Mouse (Mus musculus): ENCODE measurements around the gene Ncor2.

Gene Ncor2

DNA sequence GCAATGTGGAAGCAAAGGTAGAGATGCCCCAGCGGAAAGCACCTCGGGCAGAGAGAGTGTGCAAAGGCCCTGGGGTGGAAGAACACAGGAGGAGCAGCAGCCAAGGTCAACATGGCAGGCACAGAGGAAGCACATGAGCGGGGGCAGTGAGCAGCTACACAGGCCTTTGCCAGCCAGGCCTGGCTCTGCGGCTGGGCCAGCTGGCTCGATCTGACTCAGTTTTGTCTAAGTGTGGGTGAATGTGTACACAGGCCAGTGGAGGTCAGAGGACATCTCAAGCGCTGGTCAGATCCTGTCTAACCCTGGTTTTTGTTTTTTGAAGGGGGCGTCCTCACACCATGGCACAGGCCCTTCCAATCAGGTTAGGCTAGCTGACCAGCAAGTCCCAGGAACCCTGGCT is 10.9 kb downstream of the Ncor2 start:
- DNase-seq, result peak; percentile 52 to 56

DNA sequence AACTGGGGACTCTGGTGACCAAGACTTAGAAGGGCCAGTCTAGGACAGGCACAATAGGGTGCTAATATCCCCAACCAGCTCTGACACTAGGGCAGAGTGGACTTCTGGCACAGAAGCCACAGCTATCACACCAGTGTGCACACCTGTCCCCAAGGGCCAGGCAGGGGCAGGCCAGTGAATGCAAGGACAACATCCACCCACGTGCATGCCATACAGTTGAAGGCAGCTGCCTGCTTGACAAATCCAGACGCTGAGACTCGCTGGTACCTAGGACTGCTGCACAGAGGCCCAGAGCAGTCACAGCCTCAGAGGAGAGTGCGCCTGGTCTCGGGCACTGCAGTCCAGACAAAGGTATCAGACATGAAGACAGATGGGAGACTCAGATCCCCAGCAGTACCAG is 11.5 kb downstream of the Ncor2 start:
- no peak for DNase-seq

DNA sequence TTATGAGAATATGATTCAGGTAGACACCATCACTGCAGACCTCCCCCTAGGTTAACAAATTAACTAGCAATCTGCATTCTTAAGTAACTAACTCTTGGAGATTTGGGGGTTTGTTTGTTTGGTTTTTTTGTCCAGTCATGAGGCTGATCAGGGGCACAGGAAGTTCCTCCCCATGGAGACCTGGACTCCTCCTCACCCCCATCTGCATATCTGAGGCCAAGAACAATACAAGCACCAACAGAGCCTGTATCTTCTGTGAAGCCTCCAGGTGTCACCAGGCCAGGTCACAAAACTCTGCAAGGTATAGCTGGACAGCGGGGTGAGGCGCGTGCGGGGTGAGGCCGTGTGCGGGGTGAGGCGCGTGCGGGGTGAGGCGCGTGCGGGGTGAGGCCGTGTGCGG is 13.0 kb downstream of the Ncor2 start:
- no peak for DNase-seq

DNA sequence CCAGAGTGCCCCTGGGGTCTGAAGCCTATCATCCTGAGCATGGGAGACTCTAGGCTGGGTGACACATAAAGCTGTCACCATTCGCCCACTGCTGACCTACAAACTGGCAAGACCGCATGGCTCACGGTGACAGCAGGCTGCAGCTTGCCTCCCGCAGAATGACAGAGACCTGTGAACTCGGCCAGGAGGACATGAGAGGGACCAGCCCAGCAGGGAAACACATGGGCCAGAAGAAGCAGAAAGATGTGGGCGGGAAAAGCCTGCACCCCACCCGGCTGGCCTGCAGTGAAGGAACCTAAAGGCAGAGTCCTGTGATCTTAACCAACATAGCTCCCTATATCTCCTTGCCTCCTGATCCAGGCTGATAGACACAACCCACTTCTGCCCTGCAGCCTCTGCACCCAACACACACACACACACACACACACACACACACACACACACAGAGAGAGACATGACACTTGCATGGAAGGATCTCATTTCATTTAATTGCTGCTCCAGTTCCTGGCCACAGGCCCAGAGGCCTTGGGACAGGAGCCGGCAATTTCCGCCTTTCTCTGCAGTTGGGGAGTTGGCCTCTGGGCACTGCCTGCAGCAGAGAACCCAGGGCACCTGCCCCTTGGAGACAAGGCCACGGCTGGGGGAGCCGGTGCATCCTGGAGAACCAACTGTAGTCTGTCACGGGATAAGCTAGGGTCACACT is 14.4 kb downstream of the Ncor2 start:
- DNase-seq, result peak; percentile 87 to 88

DNA sequence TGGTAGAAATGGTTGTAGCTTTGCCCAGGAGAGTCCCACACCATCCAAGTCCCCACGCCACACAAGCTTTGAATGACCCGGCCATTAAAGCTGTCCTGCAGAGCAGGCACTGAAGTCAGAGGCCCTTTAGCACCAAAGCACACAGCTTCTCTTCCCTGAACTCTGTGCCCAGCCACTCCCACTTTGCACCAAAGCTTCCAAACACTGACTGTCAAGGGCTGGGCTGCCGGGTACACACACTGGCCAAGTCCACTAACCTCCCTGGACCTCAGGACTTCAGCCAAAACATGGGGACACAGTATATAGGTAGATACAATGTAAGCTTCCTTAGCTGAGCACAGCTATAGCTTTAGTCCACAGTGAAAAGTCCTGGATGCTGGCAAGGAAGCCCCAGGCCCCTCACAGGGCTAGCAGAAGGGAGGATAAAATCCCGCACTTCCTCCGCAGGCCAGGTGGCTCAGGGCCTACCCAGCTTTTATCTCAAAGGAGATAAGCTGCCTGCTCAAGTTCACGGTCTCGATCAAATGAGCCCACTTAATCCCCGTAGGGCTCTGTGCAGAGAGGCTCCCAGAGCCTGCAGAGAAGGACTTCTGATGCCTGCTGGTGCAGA is 15.5 kb downstream of the Ncor2 start:
- peak; percentile 70 to 74 for DNase-seq

DNA sequence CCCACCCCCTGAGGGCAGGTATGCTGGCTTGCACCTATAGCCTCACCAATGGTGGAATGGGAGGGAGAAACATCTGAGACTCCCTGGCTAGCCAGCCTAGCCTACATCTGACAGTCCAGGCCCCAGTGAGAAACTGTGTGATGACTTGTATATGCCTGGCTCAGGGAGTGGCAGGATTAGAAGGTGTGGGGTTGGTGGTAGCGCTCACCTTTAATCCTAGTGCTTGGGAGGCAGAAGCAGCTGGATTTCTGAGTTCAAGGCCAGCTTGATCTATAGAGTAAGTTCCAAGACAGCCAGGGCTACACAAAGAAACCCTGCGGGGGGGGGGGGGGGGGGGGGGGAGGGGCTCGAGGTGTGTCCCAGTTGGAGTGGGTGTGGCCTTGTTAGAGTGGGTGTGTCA is 16.6 kb downstream of the Ncor2 start:
- DNase-seq, result no peak

DNA sequence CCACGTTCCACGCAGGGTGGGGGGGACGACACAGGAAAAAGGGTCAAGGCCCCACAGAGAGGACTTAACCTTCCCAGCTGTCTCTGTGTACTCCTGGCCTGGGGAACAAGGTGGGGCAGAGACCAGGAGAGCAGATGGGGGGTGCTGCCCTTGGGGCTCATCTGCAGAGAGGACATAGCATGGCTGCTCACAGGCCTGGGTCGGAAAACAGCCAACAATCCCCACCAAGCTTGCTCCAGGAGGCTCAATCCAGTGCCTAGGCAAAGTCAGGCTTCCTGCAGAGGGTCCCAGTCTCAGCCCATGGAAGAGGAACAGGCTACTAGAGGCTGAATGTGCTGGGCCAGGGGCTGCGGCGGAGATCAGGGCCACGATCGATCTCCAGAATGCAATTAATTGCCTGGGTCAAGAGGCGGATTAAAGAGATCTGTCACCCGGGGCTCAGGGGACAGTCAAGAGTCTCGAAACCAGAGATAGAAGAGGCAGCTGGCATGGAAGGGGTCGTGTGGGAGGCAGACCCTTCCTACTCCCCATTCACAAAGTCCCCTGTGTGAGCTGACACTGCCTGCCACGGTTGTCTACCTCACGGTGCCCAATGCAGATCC is 19.1 kb downstream of the Ncor2 start:
- no peak for DNase-seq

DNA sequence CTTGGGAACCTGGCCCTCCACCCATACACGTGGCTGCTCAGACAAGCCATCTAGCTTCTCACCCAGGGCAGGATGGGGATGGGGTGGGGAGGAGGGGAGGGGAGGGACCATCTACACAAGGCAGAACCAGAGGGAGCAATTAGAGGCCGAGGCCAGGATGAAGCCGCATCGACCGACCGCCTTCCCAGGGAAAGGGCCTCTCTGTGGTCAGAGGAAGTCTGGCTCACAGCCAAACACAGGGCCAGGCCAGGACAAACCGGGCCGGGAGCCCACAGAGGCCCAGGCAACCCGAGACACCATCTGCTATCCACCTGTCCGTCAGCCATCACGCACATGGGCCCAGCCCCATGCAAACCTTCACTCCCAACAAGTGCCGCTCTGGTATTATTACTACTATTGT is 19.7 kb downstream of the Ncor2 start:
- DNase-seq, result peak; percentile 90 to 91

DNA sequence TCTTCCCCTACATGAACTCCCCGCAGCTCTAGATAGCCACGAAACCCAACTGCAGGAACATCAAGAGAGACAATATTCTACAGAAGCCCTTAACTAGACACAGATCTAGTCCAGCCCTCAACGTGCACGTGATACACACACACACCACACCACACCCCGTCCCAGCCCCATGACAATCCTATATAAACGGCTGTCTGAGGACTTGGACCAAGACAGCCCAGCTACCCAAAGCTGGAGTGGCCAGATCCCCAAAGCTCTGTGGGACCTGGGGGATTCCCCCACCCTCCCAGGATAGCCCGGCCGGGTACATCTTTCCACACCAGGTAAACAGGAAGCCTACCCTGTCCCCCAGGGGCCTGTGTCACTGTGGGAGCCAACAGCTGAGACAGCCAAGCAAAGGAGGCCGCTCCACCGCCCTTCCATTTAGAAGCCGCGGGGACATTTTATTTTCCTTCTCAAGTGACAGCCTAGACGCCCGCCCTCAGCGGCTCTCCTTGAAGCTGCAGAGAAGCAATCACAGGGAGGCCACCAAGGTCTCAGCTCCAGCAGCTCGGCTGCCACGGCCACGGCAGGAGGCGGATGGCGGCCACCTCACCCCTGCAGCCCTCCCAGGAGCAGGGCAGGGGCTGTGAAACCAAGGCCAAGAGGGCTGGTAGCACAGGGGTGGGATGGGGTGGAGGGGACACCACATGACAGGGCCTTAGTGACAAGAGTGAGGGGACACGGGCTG is 20.6 kb downstream of the Ncor2 start:
- DNase-seq, result peak; percentile 66 to 67

DNA sequence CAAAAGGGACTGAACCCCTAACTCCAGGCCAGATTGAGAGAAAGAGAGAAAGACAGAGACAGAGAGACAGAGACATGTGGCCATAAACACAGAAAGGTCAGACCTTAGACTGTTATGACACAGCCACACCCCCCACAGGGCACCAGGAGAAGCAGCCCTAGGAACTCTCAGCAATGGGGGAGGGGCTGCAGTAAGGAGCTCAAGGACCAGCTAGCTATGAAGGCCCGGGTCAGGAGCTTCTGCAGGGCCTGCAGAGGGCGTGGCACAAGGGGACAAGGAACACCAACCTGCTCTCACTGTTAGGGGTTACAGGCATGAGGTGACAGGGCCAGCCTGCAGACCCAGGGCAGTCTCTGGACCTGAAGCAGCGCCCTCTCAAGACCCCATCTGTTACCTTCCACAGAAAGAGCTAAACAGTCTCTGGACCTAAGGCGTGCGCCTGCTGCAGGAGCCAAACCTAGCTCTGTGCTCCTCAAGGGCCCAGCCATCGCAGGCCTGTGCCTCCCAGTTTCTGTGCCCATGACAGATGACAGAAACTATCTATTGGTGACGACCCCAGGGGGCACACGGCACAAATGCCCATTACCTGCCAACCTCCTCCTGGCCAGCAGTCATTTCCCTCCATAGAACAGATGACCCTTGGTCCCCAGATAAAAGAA is 21.5 kb downstream of the Ncor2 start:
- peak; percentile 39 to 49 for DNase-seq

DNA sequence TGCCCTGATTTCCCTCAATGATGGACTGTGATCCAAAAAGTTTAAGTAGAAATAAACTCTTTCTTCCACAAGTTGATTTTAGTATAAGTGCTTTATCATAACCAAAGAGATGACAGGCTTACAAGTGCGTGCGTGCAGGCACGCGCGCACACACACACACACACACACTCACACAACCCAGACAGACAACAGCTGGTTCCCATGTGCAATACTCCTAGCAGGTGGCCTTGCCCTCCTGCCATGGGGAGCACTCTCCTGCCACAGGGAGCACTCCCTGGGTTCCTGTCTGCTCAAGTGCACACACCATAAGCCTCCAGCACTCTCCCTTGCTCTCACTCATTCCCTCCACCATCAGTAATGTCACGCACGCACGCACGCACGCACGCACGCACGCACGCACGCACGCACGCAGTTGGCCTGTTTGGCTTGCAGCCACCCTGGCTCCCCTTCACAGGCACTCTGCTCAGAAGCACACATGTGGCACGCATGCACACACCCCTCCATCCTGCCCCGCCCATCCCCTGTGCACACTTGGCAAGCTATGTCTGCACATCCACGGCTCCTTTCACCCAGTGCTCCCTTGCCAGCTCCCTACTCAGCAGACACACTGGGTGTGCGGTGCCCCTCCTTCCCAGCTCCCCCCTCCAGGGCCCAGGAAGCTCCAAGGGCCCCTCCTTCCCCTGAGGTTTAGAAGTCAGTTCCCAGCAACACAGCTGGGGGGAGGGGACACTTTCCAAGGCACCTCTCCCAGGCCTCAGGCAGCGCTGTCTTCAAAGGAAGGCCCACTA is 22.4 kb downstream of the Ncor2 start:
- peak; percentile 33 to 40 for DNase-seq

DNA sequence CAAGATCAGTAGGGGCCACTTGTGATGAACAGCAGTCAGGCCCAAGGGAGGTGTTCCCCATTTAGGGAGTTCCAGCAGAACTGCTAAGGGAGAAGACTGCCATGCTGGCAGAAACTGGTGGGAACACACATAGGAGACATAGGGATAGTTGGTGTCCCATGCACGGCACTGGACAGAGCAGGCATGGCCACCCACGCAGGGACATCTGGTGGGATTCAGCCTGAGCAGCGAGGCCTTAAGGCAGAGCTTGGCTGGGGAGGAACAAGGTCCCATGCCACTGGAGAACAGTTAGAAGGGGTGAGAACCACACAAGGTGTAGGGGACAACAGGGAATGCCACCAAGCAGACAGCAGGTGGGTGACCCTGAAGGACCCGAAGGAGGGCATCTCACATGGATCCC is 23.6 kb downstream of the Ncor2 start:
- no peak for DNase-seq

DNA sequence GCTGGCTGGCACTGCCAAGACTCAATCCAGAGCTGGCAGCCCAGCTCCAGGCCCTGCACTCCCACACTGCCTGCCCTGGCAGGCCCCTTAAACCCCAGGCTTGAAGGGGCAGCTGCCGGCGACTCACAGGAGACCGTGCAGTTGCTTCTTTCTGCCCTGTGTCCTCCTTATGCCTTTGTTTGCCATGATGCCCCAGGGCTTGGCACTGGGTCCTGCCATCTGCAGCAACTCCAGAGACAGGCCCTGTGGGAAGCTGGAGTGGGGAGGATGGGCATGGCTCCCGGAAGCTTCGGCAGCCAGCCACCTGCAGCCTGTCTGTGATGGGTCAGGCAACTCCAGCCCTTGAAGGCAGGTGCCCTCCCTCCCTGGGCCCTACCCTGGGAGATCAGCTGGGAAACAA is 24.0 kb downstream of the Ncor2 start:
- DNase-seq, result peak in 1 of 2 experiments; percentile 18

DNA sequence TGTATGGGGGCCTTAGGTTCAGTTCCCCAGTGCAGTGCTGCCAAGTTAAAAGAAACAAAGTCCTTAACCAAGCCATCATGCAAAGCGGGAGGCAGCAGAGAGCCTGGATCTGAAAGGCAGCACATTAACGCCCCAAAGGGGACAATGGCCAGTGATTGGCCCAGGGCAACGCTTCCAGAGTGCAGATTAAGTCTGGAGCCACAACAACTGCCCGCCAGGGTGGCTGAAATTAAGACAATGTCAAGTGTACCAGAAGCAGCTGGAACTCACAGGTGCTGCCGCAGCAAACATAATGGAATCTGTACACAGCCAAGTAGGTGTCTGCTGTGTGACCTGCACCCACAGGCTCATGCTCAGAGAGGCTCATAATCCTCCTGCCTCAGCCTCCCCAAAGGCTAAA is 24.8 kb downstream of the Ncor2 start:
- no peak for DNase-seq

DNA sequence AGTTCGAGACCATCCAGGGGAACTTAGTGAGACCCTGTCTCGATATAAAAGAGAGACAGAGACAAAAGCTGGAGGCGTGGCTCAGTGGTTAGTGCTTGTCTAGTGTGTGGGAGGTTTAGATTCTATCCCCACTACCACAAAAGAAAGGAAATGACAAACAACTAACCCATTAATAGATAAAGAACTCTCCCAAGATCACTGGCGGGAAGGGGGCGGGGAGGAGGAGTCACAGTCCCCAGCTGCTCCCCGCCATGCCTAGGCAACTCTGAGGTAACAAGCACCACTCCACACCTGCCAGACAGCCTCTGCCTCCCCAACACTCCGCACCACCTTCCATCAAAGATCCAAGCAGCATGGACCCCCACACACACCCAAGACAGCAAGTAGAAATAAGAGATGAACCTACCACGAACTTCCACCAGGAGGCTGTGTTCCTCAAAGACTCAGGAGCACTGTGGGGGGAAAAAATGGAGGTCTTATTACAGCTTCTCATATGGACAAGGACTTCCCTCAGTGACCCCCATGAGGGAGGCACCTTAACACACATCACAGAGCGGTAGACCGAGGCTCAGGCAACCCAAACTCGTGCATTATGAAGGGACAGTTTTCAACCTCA is 25.7 kb downstream of the Ncor2 start:
- DNase-seq, result no peak

DNA sequence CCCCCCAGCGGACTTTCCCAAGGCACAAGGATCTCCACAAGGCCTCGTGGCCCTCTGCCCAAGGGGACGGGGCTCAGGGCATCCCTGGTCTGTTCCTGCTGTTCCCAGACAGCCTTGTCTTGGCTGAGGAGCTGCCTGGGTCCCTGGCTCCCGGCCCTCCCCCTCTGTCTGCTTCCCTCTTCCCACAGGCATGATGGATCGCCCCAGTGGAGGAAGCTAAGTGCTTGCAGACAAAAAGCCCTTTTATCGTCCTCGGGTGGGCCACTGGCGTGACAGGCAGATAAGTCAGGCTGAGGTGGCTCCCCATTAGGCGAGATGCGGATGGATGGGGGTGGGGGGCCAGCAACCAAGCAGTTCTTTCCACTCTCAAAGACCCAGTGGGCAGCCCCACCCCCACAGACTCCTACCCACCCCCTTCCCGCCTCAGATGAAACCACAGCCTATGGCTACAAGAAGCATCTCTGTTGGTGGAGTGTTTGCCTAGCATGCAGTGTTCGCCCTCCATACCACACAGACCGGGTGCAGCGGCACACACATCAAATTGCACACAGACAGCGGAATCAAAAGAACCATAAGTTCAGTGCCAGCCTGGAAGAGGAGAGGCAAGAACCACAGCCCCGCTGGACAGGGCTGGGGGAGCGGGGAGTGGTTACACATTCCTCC is 27.0 kb downstream of the Ncor2 start:
- DNase-seq, result peak; percentile 68 to 72

DNA sequence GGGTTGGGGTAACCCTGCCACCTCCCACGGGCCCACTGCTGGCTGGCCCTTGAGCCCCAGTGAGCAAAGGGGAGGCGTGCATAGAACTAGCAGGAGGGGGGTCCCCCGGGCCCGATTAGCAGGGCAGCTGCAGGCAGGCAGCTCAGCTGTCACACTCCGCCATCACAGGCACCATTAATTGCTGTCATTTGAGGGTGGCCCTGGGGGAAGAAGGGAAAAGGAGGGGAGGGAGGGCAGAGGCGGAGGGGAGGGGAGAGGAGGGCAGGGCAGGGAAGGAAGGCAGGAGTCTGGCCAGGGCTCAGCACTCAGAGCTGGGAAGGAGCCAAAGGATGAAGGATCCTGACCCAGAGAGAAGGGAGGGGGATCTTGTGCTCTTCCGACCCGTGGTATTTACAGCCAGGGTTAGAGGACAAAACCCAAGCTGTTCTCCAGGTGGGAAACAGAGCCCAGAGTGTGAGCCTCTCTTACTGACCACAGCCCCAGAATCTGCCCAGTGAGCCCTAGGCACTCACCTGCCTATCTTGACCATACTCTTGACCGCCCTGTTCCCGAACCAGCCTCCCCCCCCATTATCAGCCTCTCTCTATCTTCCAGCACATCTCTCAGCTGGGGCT is 28.0 kb downstream of the Ncor2 start:
- DNase-seq, result peak; percentile 76 to 86

DNA sequence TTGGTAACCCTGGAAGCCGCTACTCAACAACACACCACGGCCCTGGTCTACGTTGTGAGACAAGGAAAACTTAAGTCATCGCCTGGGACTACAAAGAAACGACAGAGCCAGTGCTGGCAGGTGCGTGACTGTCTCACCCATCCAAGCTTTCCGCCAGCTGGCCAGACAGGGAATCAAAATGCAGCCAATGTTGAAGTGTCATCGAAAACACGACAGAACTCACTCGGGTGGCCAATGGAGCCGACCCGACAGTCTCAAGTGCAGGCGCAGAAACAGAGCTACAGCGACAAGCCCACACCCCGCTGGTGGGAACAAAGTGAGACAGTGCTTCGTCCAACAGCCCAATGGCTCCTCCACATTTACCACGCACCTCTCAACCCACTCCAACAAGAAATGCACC is 29.9 kb downstream of the Ncor2 start:
- DNase-seq, result no peak

DNA sequence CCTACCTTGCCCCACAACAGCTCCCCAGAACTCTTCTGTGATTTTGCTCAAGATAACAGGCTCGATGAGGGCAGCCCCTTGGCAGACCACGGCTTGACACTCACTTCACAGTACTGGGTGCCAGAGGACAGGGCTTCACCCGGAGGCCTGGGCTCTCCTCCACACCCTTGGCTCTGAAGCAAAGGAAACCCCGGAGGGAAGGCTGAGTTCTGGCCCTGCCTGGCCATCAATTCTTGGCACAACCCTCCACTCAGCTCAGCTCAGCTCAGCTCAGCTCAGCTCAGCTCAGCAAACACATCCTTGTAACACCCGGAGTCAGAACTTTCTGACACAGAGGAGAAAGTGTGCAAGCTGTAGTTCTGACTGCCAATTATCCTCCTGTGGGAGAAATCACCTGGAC is 30.3 kb downstream of the Ncor2 start:
- DNase-seq, result peak; percentile 69 to 71

DNA sequence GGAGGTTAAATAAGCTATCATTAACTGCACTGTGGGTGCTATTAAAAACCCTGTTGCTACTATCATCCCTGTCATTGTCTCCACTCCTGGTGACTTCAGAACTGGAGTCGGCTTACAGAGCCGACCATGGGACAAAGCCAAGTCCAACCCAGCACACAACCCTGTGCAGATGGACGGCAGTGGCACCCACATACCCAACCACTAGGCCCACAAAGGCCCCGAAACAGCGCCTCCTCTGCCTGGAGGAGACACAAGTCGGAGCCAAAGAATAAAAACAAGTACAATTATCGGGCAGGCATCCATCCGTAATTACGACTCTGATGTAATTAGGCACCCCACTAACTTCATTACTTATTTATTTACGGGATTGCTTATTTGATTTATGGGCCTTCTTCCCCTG is 30.8 kb downstream of the Ncor2 start:
- DNase-seq, result no peak

DNA sequence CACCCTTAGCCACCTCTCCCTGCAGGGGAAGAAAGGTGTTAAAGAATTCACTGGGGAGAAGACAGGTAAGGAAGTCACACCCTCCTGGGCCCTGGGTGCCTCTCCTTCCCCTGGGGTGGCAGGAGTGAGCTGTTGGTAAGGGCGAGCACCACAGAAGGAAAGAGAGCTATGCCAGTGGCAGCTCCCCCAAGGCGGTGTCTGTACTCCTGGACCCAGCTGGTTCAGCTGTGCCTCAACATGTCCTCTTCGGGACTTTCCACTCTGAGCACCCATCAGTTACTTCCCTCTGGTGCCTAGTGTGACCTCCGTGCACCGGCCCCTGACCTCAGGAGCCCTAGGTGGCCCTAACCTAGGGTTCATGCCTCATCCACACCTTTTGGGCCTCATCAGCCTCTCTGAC is 31.9 kb downstream of the Ncor2 start:
- no peak for DNase-seq
